Mouse (Mus musculus): ENCODE data around the gene Gfer. TPM values are rescaled to one million over a fixed set of nuclear protein-coding genes. Genes with fewer than 3 reads are reported as not detected.
"Not testable (repeated sequence)": the region's sequence is repeated elsewhere in the genome, so short reads cannot be mapped to it uniquely, and the experiment has no call there.

Gfer gene
- total RNA-seq, 4 experiments from 2014 or later, result 17.9 to 23.4 (median 21.1) TPM

DNA sequence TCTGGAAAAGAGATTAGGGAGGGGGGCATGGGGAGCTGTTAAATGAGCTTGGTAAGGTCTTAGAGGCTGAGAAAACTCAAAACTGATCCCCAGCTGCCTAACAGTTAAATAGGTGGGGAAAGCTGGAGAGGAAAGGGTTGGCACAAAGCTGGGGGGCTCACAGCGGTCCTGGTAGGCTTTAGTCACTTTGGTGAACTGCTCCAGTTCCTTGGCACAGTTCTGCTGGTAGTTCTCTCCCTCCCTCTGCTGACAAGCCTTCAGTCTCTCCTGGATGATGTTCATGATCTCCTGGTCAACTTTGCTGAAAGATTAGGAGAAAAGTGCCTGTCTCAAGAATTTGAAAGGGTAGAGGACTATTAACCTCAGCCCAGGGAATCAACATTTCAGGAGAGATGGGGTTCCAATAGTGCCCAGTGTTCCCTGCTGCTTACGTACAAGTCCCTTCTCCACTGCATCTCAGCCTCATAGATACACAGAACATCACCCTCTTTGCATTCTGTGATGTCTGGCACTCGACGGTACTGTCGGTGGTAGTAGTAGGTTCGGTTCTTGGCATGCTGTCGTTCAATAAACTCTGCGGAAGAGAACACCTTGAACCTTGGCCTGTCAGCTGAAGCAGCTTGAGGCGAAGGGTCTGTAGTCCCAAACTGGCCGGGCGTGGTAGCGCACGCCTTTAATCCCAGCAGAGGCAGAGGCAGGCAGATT lies 26.4 kb upstream of the Gfer start:
- no peak for DNase-seq (ENCODE audit: low spot score in 2 of 2)

- DNase-seq (ENCODE audit: low spot score in 2 of 2), result not testable (repeated sequence)
Measured at GRCm38 (mm10) chr17:24721383-24721955, 25.5 kb upstream of the Gfer start.

DNA sequence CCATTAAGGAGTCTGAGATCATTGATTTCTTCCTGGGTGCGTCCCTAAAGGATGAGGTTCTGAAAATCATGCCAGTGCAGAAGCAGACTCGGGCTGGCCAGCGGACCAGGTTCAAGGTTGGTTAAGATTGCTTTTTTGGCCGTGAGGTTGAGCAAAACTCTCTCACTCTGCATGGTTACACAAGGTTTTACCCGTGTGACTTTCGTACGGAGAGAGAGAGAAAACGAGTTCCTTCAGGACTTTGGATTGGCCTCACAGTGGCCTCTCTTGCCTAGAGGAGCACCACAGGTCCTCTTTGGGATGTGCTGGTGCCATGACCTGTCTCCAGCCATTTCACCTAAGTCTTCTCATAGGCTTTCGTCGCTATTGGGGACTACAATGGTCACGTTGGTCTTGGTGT lies 24.7 kb upstream of the Gfer start:
- DNase-seq (ENCODE audit: low spot score in 2 of 2), result not testable (repeated sequence)

DNA sequence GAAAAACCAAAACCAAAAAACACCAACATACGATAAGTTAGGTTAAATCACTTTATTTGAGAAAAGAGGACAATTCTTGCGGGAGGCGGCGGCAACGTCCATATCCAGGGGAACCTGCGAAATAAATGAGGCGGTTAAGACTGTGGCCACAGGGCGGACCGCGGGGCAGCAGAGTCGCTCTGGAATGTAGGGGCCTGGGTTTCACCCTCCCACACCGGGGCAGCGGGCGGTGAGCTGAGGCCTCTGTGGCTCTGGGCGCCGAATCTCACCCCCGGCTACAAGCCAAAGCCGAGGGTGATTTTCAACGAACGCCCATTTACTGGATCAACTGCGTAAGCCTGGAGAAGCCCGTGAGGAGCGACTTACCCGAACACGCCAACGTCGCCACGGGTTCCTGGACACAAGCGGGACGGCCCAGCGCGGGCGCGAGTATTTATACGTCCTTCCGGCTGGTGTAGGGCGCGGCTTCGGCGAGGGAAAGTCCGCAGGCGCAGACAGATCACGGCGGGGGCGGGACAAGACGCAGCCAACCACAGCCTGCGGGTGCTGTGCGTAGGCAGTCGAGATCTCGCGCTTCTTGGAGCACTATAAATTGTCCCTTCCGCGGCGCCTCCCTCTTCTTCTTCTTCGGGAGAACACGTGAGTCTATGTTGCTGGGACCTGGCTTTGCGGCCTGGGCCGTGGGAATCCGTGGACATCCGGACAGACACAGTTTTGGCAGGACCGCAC lies 23.7 kb upstream of the Gfer start:
- DNase-seq (ENCODE audit: low spot score in 2 of 2), result peak; percentile 98 to 99

GRCm38 (mm10) chr17:24718938-24719337 lies 23.0 kb upstream of the Gfer start:
- not testable (repeated sequence) for DNase-seq (ENCODE audit: low spot score in 2 of 2)

DNA sequence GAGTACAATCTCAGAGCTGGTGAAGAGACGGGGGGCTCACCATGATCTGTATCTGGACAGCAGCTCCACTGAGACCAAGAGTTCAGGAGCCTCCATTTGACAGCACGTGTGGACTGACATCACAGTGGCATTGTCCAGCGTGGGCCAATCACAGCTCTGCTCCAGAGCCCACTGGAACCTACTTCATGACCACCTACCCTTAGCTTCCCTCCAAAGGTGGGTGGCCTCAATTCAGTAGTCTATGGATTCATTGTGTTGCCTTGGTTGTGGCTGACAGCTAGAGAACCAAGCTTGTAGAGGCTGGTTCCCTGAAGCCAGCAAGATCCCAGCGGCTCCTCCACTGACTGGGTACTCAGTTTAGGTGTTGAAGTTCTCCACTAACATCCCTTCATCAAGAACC lies 22.0 kb upstream of the Gfer start, which contains the start of the genes Rnf151 and Rps2:
Rnf151 (minus strand) TSS at position 121 of the 400 bp plus-strand sequence.
Rps2 (plus strand) TSS at position 174 of the 400 bp plus-strand sequence.
- peak in 1 of 2 experiments; percentile 9 for DNase-seq (ENCODE audit: low spot score in 2 of 2)

DNA sequence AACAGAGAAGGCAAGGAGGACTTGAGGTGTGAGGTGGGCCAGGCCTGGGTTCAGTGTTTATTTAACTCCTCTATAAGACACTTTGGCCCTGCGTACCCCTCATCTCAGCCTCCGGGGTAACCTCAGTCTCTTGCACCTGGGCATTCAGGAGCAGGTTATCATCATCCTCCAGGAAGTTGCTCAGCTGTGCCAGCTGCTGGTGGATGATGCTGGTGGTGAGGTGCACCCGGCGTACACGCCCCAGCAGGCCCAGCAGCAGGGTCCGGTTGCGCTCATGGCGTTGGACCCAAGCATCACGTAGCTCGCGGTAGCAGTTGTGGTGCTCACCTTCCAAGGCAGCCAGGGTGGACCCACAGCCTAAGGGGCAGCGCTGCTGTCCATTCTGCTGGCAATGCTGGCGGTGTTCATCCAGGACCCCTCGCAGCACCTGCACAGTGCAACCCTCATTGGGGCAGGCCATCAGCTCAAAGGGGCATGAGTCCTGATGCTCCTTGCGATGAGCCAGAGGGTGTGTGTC lies 20.3 kb upstream of the Gfer start:
- DNase-seq (ENCODE audit: low spot score in 2 of 2), result peak in 1 of 2 experiments; percentile 7

DNA sequence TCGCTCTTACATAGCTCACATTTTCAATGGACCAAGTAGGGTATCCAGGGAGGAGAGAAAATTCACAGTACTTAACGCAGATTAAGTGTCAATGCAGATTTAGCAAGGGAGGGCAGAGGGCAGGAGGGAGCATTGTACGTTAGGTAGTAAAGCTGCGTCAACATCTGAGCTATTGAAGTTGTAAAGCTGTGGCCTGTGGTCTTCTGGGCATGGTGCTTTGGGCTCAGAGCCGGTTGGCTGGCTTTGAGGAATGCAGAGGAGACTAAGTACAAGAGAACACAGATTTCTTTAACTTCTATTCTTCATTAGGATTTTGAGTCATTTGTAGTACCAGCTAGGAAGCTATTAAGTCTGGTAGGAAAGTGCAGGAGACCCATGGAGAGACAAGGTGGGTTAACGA lies 19.6 kb upstream of the Gfer start:
- no peak for DNase-seq (ENCODE audit: low spot score in 2 of 2)

GRCm38 (mm10) chr17:24708646-24709045 lies 12.7 kb upstream of the Gfer start:
- DNase-seq (ENCODE audit: low spot score in 2 of 2), result no peak

DNA sequence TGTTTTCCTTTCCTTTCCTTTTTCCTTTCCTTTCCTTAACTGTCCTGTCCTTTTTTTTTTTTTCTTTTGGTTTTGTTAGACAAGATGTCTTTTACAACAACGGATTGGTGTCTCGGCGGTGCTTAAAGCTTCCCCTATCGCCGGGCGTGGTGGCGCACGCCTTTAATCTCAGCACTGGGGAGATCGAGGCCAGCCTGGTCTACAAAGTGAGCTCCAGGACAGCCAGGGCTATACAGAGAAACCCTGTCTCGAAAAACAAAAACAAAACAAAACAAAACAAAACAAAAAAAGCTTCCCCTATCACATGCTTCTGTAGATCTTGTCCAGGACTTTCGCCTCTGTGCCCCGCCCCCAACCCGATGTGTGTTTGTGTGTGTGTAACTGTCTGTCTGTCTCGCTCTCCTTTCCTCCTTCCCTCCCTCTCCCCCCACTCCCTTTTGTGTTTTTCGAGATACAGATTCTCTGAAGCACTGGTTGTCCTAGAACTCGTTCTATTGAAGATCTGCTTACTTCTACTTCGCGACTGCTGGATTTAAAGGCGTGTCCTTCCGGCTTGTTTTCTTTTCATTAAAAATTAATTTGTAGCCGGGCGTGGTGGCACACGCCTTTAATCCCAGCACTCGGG lies 12.0 kb upstream of the Gfer start:
- no peak for DNase-seq (ENCODE audit: low spot score in 2 of 2)

DNA sequence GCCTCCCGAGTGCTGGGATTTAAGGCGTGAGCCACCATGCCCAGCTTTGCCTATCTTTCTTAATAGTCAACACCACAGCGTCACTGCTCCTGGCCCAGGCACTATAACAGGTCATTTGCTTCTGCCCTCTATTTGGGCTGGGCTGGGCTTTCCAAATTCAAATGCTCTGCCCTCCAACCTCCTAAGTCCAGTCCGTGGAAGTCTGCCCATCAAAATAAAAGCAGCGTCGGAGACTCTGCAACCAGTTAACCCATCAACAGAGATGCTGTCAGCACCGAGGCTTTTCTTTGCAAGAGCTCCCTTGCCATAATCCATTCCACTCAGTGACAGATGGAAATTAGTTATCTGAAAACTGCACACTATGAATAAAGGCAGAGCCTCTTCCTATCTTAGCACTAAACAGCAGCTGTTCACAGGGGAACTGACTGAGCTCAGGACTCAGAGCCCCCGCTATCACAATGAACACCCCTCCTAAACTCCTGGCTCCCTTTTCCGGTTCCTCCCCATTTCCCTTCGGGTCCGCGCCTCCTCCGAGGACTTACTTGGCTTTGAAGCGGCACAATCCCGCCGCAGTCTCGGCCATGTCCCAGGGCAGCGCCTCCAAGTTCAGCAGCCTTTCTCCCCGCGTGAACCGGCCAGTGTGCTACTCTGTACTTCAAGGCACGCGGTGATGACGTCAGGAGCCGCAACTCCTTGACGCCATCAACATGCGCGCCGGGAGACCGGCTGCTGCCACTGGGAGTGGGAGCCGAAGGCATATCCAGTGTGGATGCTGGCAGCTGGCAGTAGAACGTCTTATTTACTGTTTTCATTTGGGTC lies 11.2 kb upstream of the Gfer start, which contains the start of gene Tbl3:
Tbl3 (minus strand) TSS at position 679 of the 819 bp plus-strand sequence.
- peak; percentile 91 to 95 for DNase-seq (ENCODE audit: low spot score in 2 of 2)

DNA sequence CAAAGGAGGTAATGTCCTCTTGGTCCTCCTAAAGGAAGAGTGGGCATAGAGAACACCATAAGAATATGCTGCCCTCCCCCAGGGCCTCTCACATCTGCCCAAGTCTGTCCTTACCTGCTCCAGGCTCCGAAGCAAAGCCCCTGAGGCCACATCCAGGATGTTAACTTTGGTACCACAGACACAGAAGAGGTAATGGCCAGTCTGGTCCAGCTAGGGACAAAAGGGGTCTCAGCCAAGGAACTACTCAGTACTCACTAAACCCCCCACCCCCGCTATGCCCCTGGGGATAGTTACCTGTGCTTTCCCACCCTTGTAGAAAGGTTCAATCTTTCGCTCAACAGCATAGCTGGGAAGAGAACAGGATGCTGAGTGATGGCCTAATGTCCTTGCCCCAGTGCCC lies 9.9 kb upstream of the Gfer start:
- DNase-seq (ENCODE audit: low spot score in 2 of 2), result no peak

DNA sequence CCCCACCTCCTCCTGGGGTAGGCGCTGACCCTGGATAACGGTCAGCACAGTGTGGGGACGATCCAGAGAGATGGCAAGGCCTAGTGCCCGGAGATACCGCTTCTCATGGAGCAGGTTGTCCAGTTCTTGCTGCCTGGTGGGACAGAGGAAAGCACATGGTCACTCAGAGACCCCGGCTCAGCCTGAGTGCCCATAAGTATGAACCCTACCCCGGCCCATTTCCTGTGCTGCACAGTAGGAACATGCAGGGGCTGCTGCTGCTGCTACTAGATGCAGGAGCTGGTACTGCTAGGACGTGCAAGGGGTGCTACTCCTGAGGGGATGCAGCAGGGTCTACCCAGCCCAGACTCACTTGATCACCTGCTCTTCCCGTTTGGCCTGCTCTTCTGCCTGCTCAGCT lies 5.3 kb upstream of the Gfer start:
- no peak for DNase-seq (ENCODE audit: low spot score in 2 of 2)

DNA sequence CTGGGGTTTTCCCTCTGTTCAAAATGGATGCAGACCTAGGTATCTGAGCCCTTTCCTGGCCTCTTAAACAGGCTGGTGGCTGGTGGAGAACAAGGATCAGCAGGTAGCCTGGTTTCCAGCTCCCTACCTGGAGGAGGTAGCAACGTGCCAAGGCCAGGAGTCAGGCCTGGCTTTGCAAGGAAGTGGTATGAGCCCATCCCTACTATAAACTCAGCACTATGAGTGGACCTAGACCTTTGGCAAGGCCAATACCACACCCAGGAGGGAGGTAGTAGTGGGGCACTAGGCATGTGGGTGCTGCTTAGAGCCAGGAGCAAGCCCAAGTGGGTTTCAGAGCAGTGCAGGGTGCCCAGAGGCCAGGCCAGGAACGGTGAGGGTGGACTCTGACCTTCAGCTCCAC lies 3.5 kb upstream of the Gfer start:
- DNase-seq (ENCODE audit: low spot score in 2 of 2), result no peak

GRCm38 (mm10) chr17:24698715-24699114 lies 2.8 kb upstream of the Gfer start:
- no peak for DNase-seq (ENCODE audit: low spot score in 2 of 2)

DNA sequence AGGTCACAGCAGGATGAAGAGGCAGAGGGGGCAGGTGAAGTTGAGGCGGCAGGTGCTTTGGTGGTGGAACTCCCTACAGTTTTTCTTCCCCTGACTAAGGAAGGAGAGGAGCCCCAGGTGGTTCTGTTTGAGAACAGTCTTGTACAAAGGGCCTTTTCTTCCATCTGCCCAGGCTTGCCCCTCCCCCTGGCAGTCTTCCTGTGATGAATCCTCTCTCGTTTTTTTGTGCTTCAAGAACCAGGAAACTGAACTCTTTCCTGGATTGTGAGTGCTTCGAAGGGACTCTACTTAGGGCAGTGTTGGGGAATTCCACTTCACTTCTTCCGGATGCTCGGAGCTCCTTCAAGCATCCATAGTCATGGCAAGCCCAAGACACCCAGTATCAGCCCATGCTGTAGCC lies 2.0 kb upstream of the Gfer start:
- no peak for DNase-seq (ENCODE audit: low spot score in 2 of 2)

GRCm38 (mm10) chr17:24695326-24696010 lies 488 bp downstream of the Gfer start:
- DNase-seq (ENCODE audit: low spot score in 2 of 2), result no peak

DNA sequence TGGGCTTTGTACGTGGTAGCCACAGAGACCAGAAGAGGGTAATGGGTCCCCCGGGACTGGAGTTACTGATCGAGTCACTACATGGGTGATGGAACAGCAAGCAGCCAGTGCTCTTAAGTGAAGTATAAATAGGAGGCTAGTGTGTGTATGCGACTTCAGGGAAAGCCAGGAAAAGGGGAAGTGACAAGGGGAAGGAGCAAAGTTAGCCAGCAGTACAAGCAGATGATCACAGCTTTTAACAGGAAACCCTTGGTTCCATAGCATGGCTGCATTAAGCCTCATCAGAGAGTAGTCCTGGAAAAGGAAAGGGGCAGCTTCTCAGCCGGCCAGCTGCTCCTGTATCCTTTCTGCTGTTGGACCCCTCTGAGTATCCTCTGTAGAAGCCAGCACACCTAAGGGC lies 3.6 kb downstream of the Gfer start:
- no peak for DNase-seq (ENCODE audit: low spot score in 2 of 2)

DNA sequence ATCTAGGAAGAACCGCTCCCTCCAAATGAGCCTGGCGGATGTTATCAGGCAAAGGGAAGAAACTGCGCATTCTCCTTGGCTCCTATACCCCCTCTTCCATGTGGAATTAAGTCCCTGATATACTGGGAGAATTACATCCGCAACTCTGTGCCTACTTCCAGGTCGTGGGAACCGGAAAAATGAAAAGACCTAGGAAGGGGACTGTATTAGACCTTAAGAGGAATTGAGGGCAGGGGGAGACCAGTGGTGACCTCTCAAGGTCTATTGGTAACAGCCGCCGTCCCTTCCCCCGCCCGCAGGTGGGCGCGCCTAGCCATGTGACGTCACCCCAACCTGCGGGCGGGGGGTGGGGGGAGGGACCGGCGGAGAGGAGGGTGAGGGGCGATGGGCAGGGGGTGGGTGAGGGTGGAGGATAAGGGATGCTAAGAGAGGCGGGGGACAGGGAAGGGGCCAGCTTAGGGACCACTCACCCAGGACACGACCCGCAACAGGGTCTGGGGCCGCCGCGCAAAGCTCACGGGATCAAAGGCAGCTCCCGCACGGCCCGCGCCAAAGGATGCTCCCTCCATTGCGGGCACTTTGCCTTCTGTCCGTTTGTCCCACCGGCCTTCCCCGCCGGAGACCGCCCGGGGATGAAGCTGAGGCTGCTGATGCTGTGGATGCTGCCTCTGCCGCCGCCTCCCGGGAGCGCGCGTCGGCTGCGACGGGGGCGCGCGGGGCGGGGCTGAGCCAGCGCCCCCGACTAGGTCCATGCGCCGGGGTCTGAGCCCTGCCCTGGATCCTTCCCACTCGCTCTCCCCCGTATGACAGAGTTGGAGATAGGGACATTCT lies 6.5 kb downstream of the Gfer start, which contains the start of gene Syngr3:
Syngr3 (minus strand) TSS at position 705 of the 831 bp plus-strand sequence.
- peak in 1 of 2 experiments; percentile 42 for DNase-seq (ENCODE audit: low spot score in 2 of 2)

Measured in layer of hippocampus, adult 8-10 months (tissue).